Comparison of ENCODE assay signal across 8 mouse cellular contexts in the genomic region with DNA sequence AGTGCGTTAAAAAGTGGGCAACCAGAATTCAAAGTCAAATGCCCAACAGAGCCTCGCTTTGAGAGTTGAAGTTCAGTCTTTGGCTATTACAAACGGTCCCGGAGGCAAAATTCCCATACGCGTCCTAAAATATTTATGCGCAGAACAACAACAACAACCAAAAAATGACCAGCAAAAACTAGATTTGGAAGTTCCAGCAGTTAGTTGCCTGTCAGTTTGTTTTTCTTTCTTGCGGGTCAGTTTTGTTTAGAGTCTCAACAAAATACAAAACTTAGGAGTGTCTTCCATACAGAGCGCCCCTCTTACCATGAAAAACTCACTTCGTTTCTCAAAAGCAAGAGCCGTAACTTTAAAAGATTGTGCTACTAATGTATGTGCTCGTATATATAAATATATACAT.
DNase-seq lines count a peak whose midpoint lies in the region; ATAC-seq and TF ChIP-seq lines count a peak whose summit lies in the region.

No protein-coding gene starts in this region.

- peak overlapping the region; percentile 99 for H3K4me2 ChIP-seq in lung, postnatal 0 days (replicated peaks; ENCODE audit: low read depth, low read length)
- peak overlapping the region; percentile 67 for H3K4me2 ChIP-seq in intestine, embryonic 15.5 days (replicated peaks)
- H3K4me2 ChIP-seq in neural tube, embryonic 15.5 days, result peak overlapping the region; percentile 41

- no peak for ATAC-seq in erythroblast, adult 5-6 weeks (replicated peaks; ENCODE audit: low FRiP score, poor library complexity, severe bottlenecking)
- no peak for ATAC-seq in lung, postnatal 0 days
- ATAC-seq in intestine, embryonic 15.5 days, result no peak
- no peak for ATAC-seq in neural tube, embryonic 15.5 days (ENCODE audit: low FRiP score)
- ATAC-seq in activated CD4-positive, CD25-positive, alpha-beta regulatory T cell, adult 4 months, result no peak

- peaks cover 80% of the 10 kb centered on the region for H3K27me3 ChIP-seq in erythroblast, embryonic 14.5 days (ENCODE audit: control insufficient read depth)
- peaks cover 4% of the 10 kb centered on the region; the same call in 1 of the 2 replicates for H3K27me3 ChIP-seq in lung, postnatal 0 days (replicated peaks; ENCODE audit: insufficient read depth, low read length)
- H3K27me3 ChIP-seq in intestine, embryonic 15.5 days (replicated peaks), result peaks cover 46% of the 10 kb centered on the region
- peaks cover 87% of the 10 kb centered on the region for H3K27me3 ChIP-seq in neural tube, embryonic 15.5 days (replicated peaks)

- no peaks in the 10 kb centered on the region; the same call in 1 of the 2 replicates for H3K9me3 ChIP-seq in erythroblast, embryonic 14.5 days (ENCODE audit: control insufficient read depth, low read length)
- H3K9me3 ChIP-seq in lung, postnatal 0 days (ENCODE audit: low read length), result no peaks in the 10 kb centered on the region
- H3K9me3 ChIP-seq in intestine, embryonic 15.5 days, result no peaks in the 10 kb centered on the region
- H3K9me3 ChIP-seq in neural tube, embryonic 15.5 days (replicated peaks), result no peaks in the 10 kb centered on the region

- no peaks in the 10 kb centered on the region for H3K36me3 ChIP-seq in erythroblast, embryonic 14.5 days (ENCODE audit: control insufficient read depth)
- no peaks in the 10 kb centered on the region for H3K36me3 ChIP-seq in lung, postnatal 0 days (ENCODE audit: insufficient read depth, low read length)
- no peaks in the 10 kb centered on the region for H3K36me3 ChIP-seq in intestine, embryonic 15.5 days
- H3K36me3 ChIP-seq in neural tube, embryonic 15.5 days, result no peaks in the 10 kb centered on the region

- no peak for TF ChIP-seq EP300 in lung, postnatal 0 days (IDR thresholded peaks at IDR 0.05)

- H3K9ac ChIP-seq in lung, postnatal 0 days (replicated peaks; ENCODE audit: low read depth), result peak overlapping the region; percentile 59
- no peak overlapping the region for H3K9ac ChIP-seq in intestine, embryonic 15.5 days
- no peak overlapping the region for H3K9ac ChIP-seq in neural tube, embryonic 15.5 days (replicated peaks)

- H3K4me1 ChIP-seq in erythroblast, embryonic 14.5 days (ENCODE audit: control insufficient read depth), result peaks cover 65% of the 10 kb centered on the region
- peaks cover 6% of the 10 kb centered on the region; the same call in 1 of the 2 replicates for H3K4me1 ChIP-seq in lung, postnatal 0 days (ENCODE audit: insufficient read depth, low read depth, low read length)
- peaks cover 30% of the 10 kb centered on the region for H3K4me1 ChIP-seq in intestine, embryonic 15.5 days (replicated peaks)
- H3K4me1 ChIP-seq in neural tube, embryonic 15.5 days, result peaks cover 43% of the 10 kb centered on the region

- H3K4me3 ChIP-seq in erythroblast, embryonic 14.5 days (replicated peaks), result peak overlapping the region; percentile 81
- peak overlapping the region; percentile 59 for H3K4me3 ChIP-seq in lung, postnatal 0 days (ENCODE audit: low read depth, low read length)
- H3K4me3 ChIP-seq in intestine, embryonic 15.5 days (replicated peaks), result peak overlapping the region; percentile 36
- H3K4me3 ChIP-seq in neural tube, embryonic 15.5 days (replicated peaks), result peak overlapping the region; percentile 23

- WGBS in lung, postnatal 0 days, result 7% methylated on average over 12 of the region's 12 CpGs
- WGBS in intestine, embryonic 15.5 days, result 8% methylated on average over 12 of the region's 12 CpGs
- WGBS in neural tube, embryonic 15.5 days, result 10% methylated on average over 12 of the region's 12 CpGs

- H3K27ac ChIP-seq in lung, postnatal 0 days (ENCODE audit: low read length), result peak overlapping the region; percentile 68
- H3K27ac ChIP-seq in intestine, embryonic 15.5 days, result no peak overlapping the region
- no peak overlapping the region for H3K27ac ChIP-seq in neural tube, embryonic 15.5 days (replicated peaks)

- no peak for TF ChIP-seq CTCF in lung, postnatal 0 days (IDR thresholded peaks at IDR 0.05)

- DNase-seq in lung, postnatal 0 days (ENCODE audit: low spot score), result no peak
- no peak for DNase-seq in lung, adult 18-20 months
- no peak for DNase-seq in right cerebral cortex, postnatal 36 days (ENCODE audit: low spot score in 2 of 2)

Comparison
In these comparisons a context has a peak if more than half of its experiments do, and no peak if none do; other contexts are left out.
1. H3K4me3 ChIP-seq: peak in every context shown above with its lines; median percentile 81 in erythroblast, embryonic 14.5 days; 59 in lung, postnatal 0 days; 36 in intestine, embryonic 15.5 days; 23 in neural tube, embryonic 15.5 days.
2. H3K4me2 ChIP-seq: peak in every context shown above with its lines; median percentile 99 in lung, postnatal 0 days; 67 in intestine, embryonic 15.5 days; 41 in neural tube, embryonic 15.5 days.